Comparison of ENCODE assay signal across 28 mouse cellular contexts in genomic region chr13:103386948-103387347, GRCm38 (mm10). TPM values are rescaled to one million over a fixed set of nuclear protein-coding genes. Genes with fewer than 3 reads are reported as not detected.
A peak's percentile ranks its signal among the peaks of the same experiment; 100 is the strongest.
DNase-seq lines count a peak whose midpoint lies in the region; ATAC-seq and TF ChIP-seq lines count a peak whose summit lies in the region.
"Had no signal": no experiment of that assay in that cellular context is flagged by ENCODE, and none has a peak within 500 bp of the region (broad histone marks: within the 10 kb centered on the region; RNA-seq: fewer than 3 reads in every experiment).

No protein-coding gene starts in this region.

- TF ChIP-seq POLR2A in myocyte (IDR thresholded peaks at IDR 0.05; ENCODE audit: insufficient read length, low read depth) = no peak

- whole genome bisulfite sequencing in heart, embryonic 11.5 days (ENCODE audit: insufficient replicate concordance) = 89% methylated on average over 5 of the region's 5 CpGs
- 92% methylated on average over 5 of the region's 5 CpGs for WGBS in hindbrain, embryonic 12.5 days

- in situ Hi-C loops in Patski (cut with MboI; ENCODE audit: low pct_unique_long_range_greater_than_20kb) = no loop called here

- H3K79me2 ChIP-seq in myocyte (ENCODE audit: control insufficient read depth, insufficient read depth) = no peaks in the 10 kb centered on the region

- DNase-seq in heart, adult 11 months = peak; percentile 84
- DNase-seq in Patski (ENCODE audit: low read depth, low spot score) = peak; percentile 92
- peak; percentile 64 to 79 for DNase-seq in adrenal gland, postnatal 36 days
- DNase-seq in layer of hippocampus, adult 11-12 months (ENCODE audit: low spot score) = no peak
- DNase-seq in ovary, postnatal 14 days (ENCODE audit: low spot score) = no peak
- DNase-seq: cerebellum, adult 8-10 months; cerebellum, postnatal 36 days; forebrain, postnatal 0 days; heart, adult 18-20 months; heart, postnatal 36 days; kidney, adult 2 months; liver, postnatal 0 days; thymus, adult 18-20 months; thymus, postnatal 4 days had no signal

- H3K9me3 ChIP-seq in heart, embryonic 11.5 days (replicated peaks; ENCODE audit: control insufficient read depth, low read length) = no peaks in the 10 kb centered on the region
- H3K9me3 ChIP-seq in hindbrain, embryonic 12.5 days (replicated peaks) = no peaks in the 10 kb centered on the region
- H3K9me3 ChIP-seq: forebrain, embryonic 10.5 days; heart, embryonic 15.5 days; limb, embryonic 12.5 days; midbrain, embryonic 10.5 days had no signal

- POLR2A ChIA-PET in Patski (lab: Charles Lee) = no interaction called here

- CTCF ChIA-PET in Patski (lab: Charles Lee) = no interaction called here

- no peak overlapping the region for H3ac ChIP-seq in myocyte (ENCODE audit: control insufficient read depth, insufficient read length)

- ATAC-seq in heart, embryonic 11.5 days (replicated peaks; ENCODE audit: insufficient number of reproducible peaks, low FRiP score, low TSS enrichment) = no peak
- peak; percentile 89 for ATAC-seq in Patski
- no peak for ATAC-seq in hindbrain, embryonic 12.5 days (ENCODE audit: low FRiP score)
- ATAC-seq: forebrain, postnatal 0 days; inflammation-experienced regulatory T-cells, adult 6 months; liver, postnatal 0 days; lung, postnatal 0 days; midbrain, embryonic 16.5 days had no signal

- no peak overlapping the region for H3K4me2 ChIP-seq in heart, embryonic 11.5 days
- peak overlapping the region; percentile 25 for H3K4me2 ChIP-seq in myocyte (ENCODE audit: low read depth)
- no peak overlapping the region for H3K4me2 ChIP-seq in hindbrain, embryonic 12.5 days (replicated peaks)
- H3K4me2 ChIP-seq: heart, embryonic 15.5 days; hindbrain, embryonic 14.5 days; limb, embryonic 12.5 days; liver, embryonic 11.5 days had no signal

- H3K9ac ChIP-seq in heart, embryonic 11.5 days (ENCODE audit: low read depth, low read length) = no peak overlapping the region
- H3K9ac ChIP-seq in hindbrain, embryonic 12.5 days = no peak overlapping the region
- H3K9ac ChIP-seq: forebrain, postnatal 0 days; heart, embryonic 15.5 days; hindbrain, embryonic 14.5 days; limb, embryonic 12.5 days; liver, postnatal 0 days had no signal

- H3K27me3 ChIP-seq in heart, embryonic 11.5 days (ENCODE audit: control insufficient read depth, insufficient read depth, low read length) = no peaks in the 10 kb centered on the region
- H3K27me3 ChIP-seq in Patski (no peaks in the 10 kb centered on the region), myocyte (ENCODE audit: control insufficient read depth, insufficient read depth, insufficient read length) (no peaks in the 10 kb centered on the region)
- no peaks in the 10 kb centered on the region for H3K27me3 ChIP-seq in hindbrain, embryonic 12.5 days
- H3K27me3 ChIP-seq: heart, embryonic 15.5 days; limb, embryonic 12.5 days had no signal

- H3K36me3 ChIP-seq in heart, embryonic 11.5 days (ENCODE audit: control insufficient read depth, insufficient read depth, low read length) = no peaks in the 10 kb centered on the region
- H3K36me3 ChIP-seq in myocyte (ENCODE audit: control insufficient read depth, insufficient read depth) = no peaks in the 10 kb centered on the region
- no peaks in the 10 kb centered on the region for H3K36me3 ChIP-seq in hindbrain, embryonic 12.5 days
- H3K36me3 ChIP-seq: forebrain, embryonic 10.5 days; heart, embryonic 15.5 days; limb, embryonic 12.5 days; midbrain, embryonic 10.5 days had no signal

- H3K4me3 ChIP-seq in heart, embryonic 11.5 days (ENCODE audit: low read depth, low read length) = no peak overlapping the region
- no peak overlapping the region for H3K4me3 ChIP-seq in myocyte
- no peak overlapping the region for H3K4me3 ChIP-seq in hindbrain, embryonic 12.5 days
- H3K4me3 ChIP-seq: forebrain, embryonic 10.5 days; heart, embryonic 15.5 days; limb, embryonic 12.5 days; midbrain, embryonic 10.5 days had no signal

- no peaks in the 10 kb centered on the region for H3K4me1 ChIP-seq in heart, embryonic 11.5 days (ENCODE audit: control insufficient read depth, insufficient read depth, low read length)
- no peaks in the 10 kb centered on the region for H3K4me1 ChIP-seq in hindbrain, embryonic 12.5 days
- H3K4me1 ChIP-seq: forebrain, embryonic 10.5 days; heart, embryonic 15.5 days; limb, embryonic 12.5 days; midbrain, embryonic 10.5 days had no signal

- no peak overlapping the region for H3K27ac ChIP-seq in heart, embryonic 11.5 days (ENCODE audit: low read depth, low read length)
- H3K27ac ChIP-seq in hindbrain, embryonic 12.5 days = no peak overlapping the region
- H3K27ac ChIP-seq: forebrain, embryonic 10.5 days; heart, embryonic 15.5 days; hindbrain, embryonic 14.5 days; kidney, postnatal 0 days; limb, embryonic 12.5 days; macrophage; midbrain, embryonic 10.5 days had no signal

- no peak for TF ChIP-seq CTCF in Patski (IDR thresholded peaks at IDR 0.05)

TF ChIP-seq in myocyte, 11 proteins besides CTCF, POLR2A, EP300 and RAD21:
- 0 out of 2 replicates have a peak, but pooled peaks have one; percentile 35 for TF ChIP-seq CEBPB (IDR thresholded peaks at IDR 0.05; ENCODE audit: insufficient read depth, poor library complexity, severe bottlenecking)
- no peak for TF ChIP-seq MYOD1 (IDR thresholded peaks at IDR 0.05; ENCODE audit: control insufficient read depth in 1 of 3, insufficient read length in 2 of 3, low read depth in 2 of 3)
- no peak for TF ChIP-seq REST (IDR thresholded peaks at IDR 0.05; ENCODE audit: insufficient read depth, insufficient read length)
- no peak for TF ChIP-seq SRF (IDR thresholded peaks at IDR 0.05; ENCODE audit: control insufficient read depth, insufficient read length, low read depth)

RNA-seq across cellular contexts. Expression of gene Mast4, which starts 52.7 kb away (rescaled TPM):
- polyA plus RNA-seq in heart, embryonic 11.5 days (2014; fragmentation: Nextera tagmentation; extraction: Ambion mirVana) = 39.3 and 45.4 TPM in 2 replicates
- polyA plus RNA-seq in Patski (2021) = 10.5 TPM
- 10 to 100 TPM; 62.9 to 90.1 TPM for total RNA-seq in adrenal gland, postnatal 36 days (2021)
- polyA plus RNA-seq in myocyte (2012; fragmentation: generic; extraction: Trizol) = 15.0 TPM
- polyA plus RNA-seq in hindbrain, embryonic 12.5 days (2016; fragmentation: Nextera tagmentation; extraction: Ambion mirVana) = 36.2 and 38.2 TPM in 2 replicates

Comparison
In these comparisons a context has a peak if more than half of its experiments do, and no peak if none do; other contexts are left out.
1. DNase-seq: peak in heart, adult 11 months (single experiment), Patski (single experiment) and adrenal gland, postnatal 36 days (2 of 2); none in layer of hippocampus, adult 11-12 months (single experiment) and ovary, postnatal 14 days (single experiment).